Mouse (Mus musculus) stomach, postnatal 0 days (tissue): ENCODE data around the gene Dpy19l1.

Experiments
- CTCF ChIP-seq: IDR thresholded peaks from 2 replicates; pipeline ENCODE4 v1.5.1; 2016; ENCODE audit warnings: antibody characterized with exemption, low read depth, mild to moderate bottlenecking, moderate library complexity
- EP300 ChIP-seq: optimal IDR thresholded peaks from 2 replicates; pipeline ENCODE3; 2016; ENCODE audit warnings: antibody characterized with exemption

GRCm38 (mm10) chr9:24482375-24482774, 20.6 kb downstream of the Dpy19l1 start:
- TF ChIP-seq CTCF (no peak), EP300 (no peak)
